Mouse (Mus musculus) midbrain, embryonic 14.5 days (tissue): ENCODE measurements around the gene Rhbdl1. TPM values are rescaled to one million over a fixed set of nuclear protein-coding genes. Genes with fewer than 3 reads are reported as not detected.

Source experiments
- ATAC-seq: fragments of 200-750 bp; cut with Nextera tagmentation; 2 replicates; pipeline ENCODE4 v1.8.0; 2017; ENCODE audit warnings: moderate number of reproducible peaks, moderate library complexity; ENCODE audit not compliant: low FRiP score, low TSS enrichment
- DNase-seq: peaks from one replicate; pipeline ENCODE4 v3.0.0-alpha.2; 2015
- H3K27ac ChIP-seq: fragments of 300-500 bp; sonication (generic); replicated peaks from 2 replicates; pipeline ENCODE4 v1.5.1; 2014; ENCODE audit warnings: mild to moderate bottlenecking, low read depth, low read length, moderate library complexity
- H3K27me3 ChIP-seq: fragments of 300-500 bp; sonication (generic); 2 replicates; pipeline ENCODE4 v1.6.1; 2014; ENCODE audit warnings: low read length, control low read depth, mixed read lengths; ENCODE audit not compliant: control insufficient read depth, insufficient read depth
- H3K36me3 ChIP-seq: fragments of 300-500 bp; sonication (generic); 2 replicates; pipeline ENCODE4 v1.6.1; 2014; ENCODE audit warnings: low read length, control low read depth; ENCODE audit not compliant: control insufficient read depth, insufficient read depth
- H3K4me1 ChIP-seq: fragments of 300-500 bp; sonication (generic); 2 replicates; pipeline ENCODE4 v1.6.1; 2014; ENCODE audit warnings: mild to moderate bottlenecking, antibody characterized with exemption, low read length, control low read depth; ENCODE audit not compliant: control insufficient read depth, insufficient read depth
- H3K4me2 ChIP-seq: fragments of 300-500 bp; sonication (generic); 2 replicates; pipeline ENCODE4 v1.6.1; 2014; ENCODE audit warnings: mild to moderate bottlenecking, low read length, moderate library complexity
- H3K4me3 ChIP-seq: fragments of 300-500 bp; sonication (generic); replicated peaks from 2 replicates; pipeline ENCODE4 v1.5.1; 2014; ENCODE audit warnings: low read depth, low read length
- H3K9ac ChIP-seq: fragments of 300-500 bp; sonication (generic); replicated peaks from 2 replicates; pipeline ENCODE4 v1.6.1; 2014; ENCODE audit warnings: mild to moderate bottlenecking, low read length, moderate library complexity
- H3K9me3 ChIP-seq: fragments of 300-500 bp; sonication (generic); 2 replicates; pipeline ENCODE4 v1.6.1; 2016; ENCODE audit warnings: low read length, control low read depth, mixed read lengths; ENCODE audit not compliant: control insufficient read depth
- WGBS: fragments of 180-500 bp; shearing (Covaris S2); extraction: QIAGEN DNeasy Blood & Tissue Kit; methylation state at CpG from one replicate; pipeline ENCODE4 v1.1.7; 2014; 5-methylcytosine and 5-hydroxymethylcytosine counted together
- polyA plus RNA-seq: library from polyadenylated mRNA; unstranded; fragments of >200 nt; fragmentation: Nextera tagmentation; extraction: Ambion mirVana; gene quantifications from 2 replicates; pipeline ENCODE4 v1.2.1, GENCODE M21; 2014

The Rhbdl1 gene
- polyA plus RNA-seq, 1 experiment from 2014 or later, result 45.5 TPM

- Histone ChIP-seq H3K36me3 (peaks cover 34% of the 10 kb centered on the region), H3K4me2 (peak within 1 kb of the TSS; percentile 95), H3K4me3 (peak within 1 kb of the TSS; percentile 82), H3K4me1 (peaks cover 68% of the 10 kb centered on the region), H3K9me3 (no peaks in the 10 kb centered on the region), H3K27me3 (no peaks in the 10 kb centered on the region), H3K27ac (peak within 1 kb of the TSS; percentile 97), H3K9ac (peak within 1 kb of the TSS; percentile 81)
- peak; percentile 87 for DNase-seq
- WGBS, result under 1% methylated on average over 24 of the region's 24 CpGs
- ATAC-seq, result peak; percentile 47; the same call in 1 of the 2 replicates
These were observed 3.8 kb downstream of the Rhbdl1 start, which contains the start of gene Stub1 for GRCm38 (mm10) chr17:25833291-25833663. Stub1 (minus strand) TSS chr17:25833404.

GRCm38 (mm10) chr17:25832436-25833290 lies 4.4 kb downstream of the Rhbdl1 start:
- under 1% methylated on average over 77 of the region's 77 CpGs for WGBS
- Histone ChIP-seq H3K4me2 (peak overlapping the region; percentile 95), H3K9me3 (no peaks in the 10 kb centered on the region), H3K4me1 (peaks cover 65% of the 10 kb centered on the region), H3K9ac (peak overlapping the region; percentile 81), H3K4me3 (peak overlapping the region; percentile 82), H3K27ac (peak overlapping the region; percentile 97), H3K27me3 (no peaks in the 10 kb centered on the region), H3K36me3 (peaks cover 31% of the 10 kb centered on the region)
- peak; percentile 98 for DNase-seq
- peak; percentile 92 for ATAC-seq

GRCm38 (mm10) chr17:25831451-25832281 lies 5.4 kb downstream of the Rhbdl1 start:
- 67% methylated on average over 21 of the region's 21 CpGs for WGBS
- H3K4me3 ChIP-seq, result peak overlapping the region; percentile 82

GRCm38 (mm10) chr17:25830806-25831431 lies 6.2 kb downstream of the Rhbdl1 start:
- 86% methylated on average over 14 of the region's 14 CpGs for WGBS
- ATAC-seq (no peak), DNase-seq (no peak)
- peaks cover 48% of the 10 kb centered on the region for H3K4me1 ChIP-seq
- no peaks in the 10 kb centered on the region for H3K27me3 ChIP-seq
- H3K9me3 ChIP-seq, result no peaks in the 10 kb centered on the region
- H3K4me3 ChIP-seq, result peak overlapping the region; percentile 82; the same call in 1 of the 2 replicates
- H3K4me2 ChIP-seq, result peak overlapping the region; percentile 95
- no peak overlapping the region; the same call in 1 of the 2 replicates for H3K9ac ChIP-seq
- peaks cover 48% of the 10 kb centered on the region for H3K36me3 ChIP-seq
- H3K27ac ChIP-seq, result no peak overlapping the region

More at GRCm38 (mm10) chr17:25831451-25832281, 5.4 kb downstream of the Rhbdl1 start:
- peaks cover 41% of the 10 kb centered on the region for H3K36me3 ChIP-seq
- no peaks in the 10 kb centered on the region for H3K27me3 ChIP-seq
- peak overlapping the region; percentile 97; the same call in 1 of the 2 replicates for H3K27ac ChIP-seq
- ATAC-seq (no peak), DNase-seq (no peak)
- H3K4me2 ChIP-seq, result peak overlapping the region; percentile 95
- peak overlapping the region; percentile 81 for H3K9ac ChIP-seq
- H3K9me3 ChIP-seq, result no peaks in the 10 kb centered on the region
- H3K4me1 ChIP-seq, result peaks cover 55% of the 10 kb centered on the region

- peak overlapping the region; percentile 95 for H3K4me2 ChIP-seq
- H3K4me1 ChIP-seq, result peaks cover 41% of the 10 kb centered on the region
- no peak for DNase-seq
- H3K27ac ChIP-seq, result no peak overlapping the region
- H3K27me3 ChIP-seq, result no peaks in the 10 kb centered on the region
- no peak overlapping the region; the same call in 1 of the 2 replicates for H3K9ac ChIP-seq
- peaks cover 48% of the 10 kb centered on the region for H3K36me3 ChIP-seq
- WGBS, result 89% methylated on average over 4 of the region's 4 CpGs
- peak overlapping the region; percentile 70; the same call in 1 of the 2 replicates for H3K4me3 ChIP-seq
- no peak for ATAC-seq
- H3K9me3 ChIP-seq, result no peaks in the 10 kb centered on the region
These were observed 6.8 kb downstream of the Rhbdl1 start for GRCm38 (mm10) chr17:25830200-25830753.

DNA sequence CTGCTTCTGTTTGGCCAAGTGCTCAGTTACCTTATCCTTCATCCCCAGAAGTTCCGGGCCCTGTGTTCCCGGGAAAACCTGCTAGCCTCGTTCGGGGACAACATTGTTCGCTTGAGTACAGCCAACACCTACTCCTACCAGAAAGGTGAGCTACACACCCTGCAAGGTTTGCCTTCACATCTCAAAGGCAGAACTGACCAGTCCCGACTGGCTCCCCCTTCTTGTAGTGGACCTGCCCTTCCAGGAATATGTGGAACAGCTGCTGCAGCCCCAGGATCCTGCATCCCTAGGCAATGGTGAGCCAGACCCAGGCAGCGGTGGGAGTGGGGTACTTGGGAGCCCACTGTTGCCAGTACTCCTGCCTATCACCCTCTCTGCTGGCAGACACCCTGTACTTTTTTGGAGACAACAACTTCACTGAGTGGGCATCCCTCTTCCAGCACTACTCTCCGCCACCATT lies 7.5 kb downstream of the Rhbdl1 start:
- H3K36me3 ChIP-seq, result peaks cover 47% of the 10 kb centered on the region
- WGBS, result 38% methylated on average over 8 of the region's 8 CpGs

GRCm38 (mm10) chr17:25828712-25829557 lies 8.2 kb downstream of the Rhbdl1 start, which contains the start of gene Jmjd8:
Jmjd8 (plus strand) TSS chr17:25828867.
- Histone ChIP-seq H3K9me3 (no peaks in the 10 kb centered on the region), H3K36me3 (peaks cover 45% of the 10 kb centered on the region), H3K9ac (peak within 1 kb of the TSS; percentile 78), H3K4me2 (peak within 1 kb of the TSS; percentile 95), H3K27ac (peak within 1 kb of the TSS; percentile 91), H3K4me1 (peaks cover 39% of the 10 kb centered on the region), H3K27me3 (no peaks in the 10 kb centered on the region), H3K4me3 (peak within 1 kb of the TSS; percentile 70)
- 1% methylated on average over 32 of the region's 32 CpGs for WGBS
- DNase-seq (peak; percentile 92), ATAC-seq (peak; percentile 59)

More for the DNA sequence above, 7.5 kb downstream of the Rhbdl1 start:
- H3K9me3 ChIP-seq, result no peaks in the 10 kb centered on the region
- H3K4me2 ChIP-seq, result peak overlapping the region; percentile 95
- ATAC-seq, result no peak
- DNase-seq, result no peak
- no peaks in the 10 kb centered on the region for H3K27me3 ChIP-seq
- H3K9ac ChIP-seq, result peak overlapping the region; percentile 78
- peaks cover 39% of the 10 kb centered on the region for H3K4me1 ChIP-seq
- peak overlapping the region; percentile 91 for H3K27ac ChIP-seq
- peak overlapping the region; percentile 70 for H3K4me3 ChIP-seq
